Mouse (Mus musculus) neural tube, embryonic 14.5 days (tissue): ENCODE data around the gene Egfl6. TPM values are rescaled to one million over a fixed set of nuclear protein-coding genes. Genes with fewer than 3 reads are reported as not detected.
A peak's percentile ranks its signal among the peaks of the same experiment; 100 is the strongest.

Experiments used
- ATAC-seq: fragments of 200-750 bp; cut with Nextera tagmentation; 2 replicates; pipeline ENCODE4 v1.8.0; 2017; ENCODE audit warnings: low read depth, mild to moderate bottlenecking, moderate TSS enrichment, moderate library complexity
- H3K27ac ChIP-seq: fragments of 300-500 bp; sonication (generic); 2 replicates; pipeline ENCODE4 v1.5.1; 2014; ENCODE audit warnings: low read depth, mild to moderate bottlenecking, control low read depth, low read length, moderate library complexity, mixed read lengths
- H3K27me3 ChIP-seq: fragments of 300-500 bp; sonication (generic); 2 replicates; pipeline ENCODE4 v1.6.1; 2014; ENCODE audit warnings: low read length; ENCODE audit not compliant: control insufficient read depth, insufficient read depth
- H3K36me3 ChIP-seq: fragments of 300-500 bp; sonication (generic); 2 replicates; pipeline ENCODE4 v1.6.1; 2014; ENCODE audit warnings: low read length, mixed read lengths; ENCODE audit not compliant: control insufficient read depth, insufficient read depth
- H3K4me1 ChIP-seq: fragments of 300-500 bp; sonication (generic); 2 replicates; pipeline ENCODE4 v1.6.1; 2014; ENCODE audit warnings: low read length; ENCODE audit not compliant: control insufficient read depth, insufficient read depth
- H3K4me2 ChIP-seq: fragments of 300-500 bp; sonication (generic); 2 replicates; pipeline ENCODE4 v1.6.1; 2014; ENCODE audit warnings: mild to moderate bottlenecking, low read depth, low read length, control low read depth
- H3K4me3 ChIP-seq: fragments of 300-500 bp; sonication (generic); 2 replicates; pipeline ENCODE4 v1.5.1; 2014; ENCODE audit warnings: low read depth, low read length, control low read depth, mixed read lengths
- H3K9ac ChIP-seq: fragments of 300-500 bp; sonication (generic); replicated peaks from 2 replicates; pipeline ENCODE4 v1.6.1; 2014; ENCODE audit warnings: low read depth, mild to moderate bottlenecking, control low read depth, low read length, mixed read lengths
- H3K9me3 ChIP-seq: fragments of 300-500 bp; sonication (generic); 2 replicates; pipeline ENCODE4 v1.6.1; 2016; ENCODE audit warnings: low read length; ENCODE audit not compliant: control insufficient read depth
- WGBS: fragments of 180-500 bp; shearing (Covaris S2); extraction: QIAGEN DNeasy Blood & Tissue Kit; methylation state at CpG from one replicate; pipeline ENCODE4 v1.1.7; 2014; 5-methylcytosine and 5-hydroxymethylcytosine counted together
- polyA plus RNA-seq: library from polyadenylated mRNA; unstranded; fragments of >200 nt; fragmentation: Nextera tagmentation; extraction: Ambion mirVana; gene quantifications from 2 replicates; pipeline ENCODE4 v1.2.1, GENCODE M21; 2014

The Egfl6 gene
- polyA plus RNA-seq, 1 experiment from 2014 or later: 5.3 TPM

GRCm38 (mm10) chrX:166509761-166510738 lies 75.5 kb downstream of the Egfl6 start:
- peak; percentile 99 for ATAC-seq
- no peaks in the 10 kb centered on the region for H3K27me3 ChIP-seq
- peak overlapping the region; percentile 48 for H3K4me3 ChIP-seq
- no peaks in the 10 kb centered on the region for H3K36me3 ChIP-seq
- peak overlapping the region; percentile 98 for H3K27ac ChIP-seq
- no peaks in the 10 kb centered on the region for H3K9me3 ChIP-seq
- H3K4me2 ChIP-seq: peak overlapping the region; percentile 48
- 14% methylated on average over 61 of the region's 65 CpGs for whole genome bisulfite sequencing
- peaks cover 4% of the 10 kb centered on the region; the same call in 1 of the 2 replicates for H3K4me1 ChIP-seq
- peak overlapping the region; percentile 69 for H3K9ac ChIP-seq

- no peak overlapping the region for H3K4me3 ChIP-seq
- ATAC-seq: no peak
- 85% methylated on average over 2 of the region's 2 CpGs for WGBS
These were observed 81.1 kb downstream of the Egfl6 start for GRCm38 (mm10) chrX:166504421-166504820.

GRCm38 (mm10) chrX:166499496-166500190 lies 85.9 kb downstream of the Egfl6 start:
- H3K4me1 ChIP-seq: no peaks in the 10 kb centered on the region
- no peaks in the 10 kb centered on the region for H3K27me3 ChIP-seq
- ATAC-seq: no peak
- no peak overlapping the region for H3K4me3 ChIP-seq
- H3K36me3 ChIP-seq: no peaks in the 10 kb centered on the region
- WGBS: 72% methylated on average over 1 of the region's 1 CpGs
- H3K9me3 ChIP-seq: no peaks in the 10 kb centered on the region
- no peak overlapping the region for H3K27ac ChIP-seq
- H3K9ac ChIP-seq: no peak overlapping the region
- H3K4me2 ChIP-seq: no peak overlapping the region

More at GRCm38 (mm10) chrX:166504421-166504820, 81.1 kb downstream of the Egfl6 start:
- no peaks in the 10 kb centered on the region for H3K9me3 ChIP-seq
- no peak overlapping the region for H3K9ac ChIP-seq
- H3K4me1 ChIP-seq: peaks cover 4% of the 10 kb centered on the region; the same call in 1 of the 2 replicates
- no peak overlapping the region for H3K4me2 ChIP-seq
- H3K27ac ChIP-seq: no peak overlapping the region
- H3K36me3 ChIP-seq: no peaks in the 10 kb centered on the region
- H3K27me3 ChIP-seq: no peaks in the 10 kb centered on the region

GRCm38 (mm10) chrX:166497771-166498170 lies 87.7 kb downstream of the Egfl6 start:
- no peak overlapping the region for H3K4me3 ChIP-seq
- H3K4me1 ChIP-seq: no peaks in the 10 kb centered on the region
- H3K27ac ChIP-seq: no peak overlapping the region
- 37% methylated on average over 4 of the region's 4 CpGs for WGBS
- peak; percentile 51; the same call in 1 of the 2 replicates for ATAC-seq
- no peaks in the 10 kb centered on the region for H3K9me3 ChIP-seq
- no peak overlapping the region for H3K4me2 ChIP-seq
- no peaks in the 10 kb centered on the region for H3K36me3 ChIP-seq
- no peak overlapping the region for H3K9ac ChIP-seq
- H3K27me3 ChIP-seq: no peaks in the 10 kb centered on the region

- no peak overlapping the region for H3K9ac ChIP-seq
- no peak overlapping the region for H3K4me3 ChIP-seq
- ATAC-seq: no peak
- WGBS: 94% methylated on average over 2 of the region's 2 CpGs
- H3K4me2 ChIP-seq: no peak overlapping the region
- H3K9me3 ChIP-seq: no peaks in the 10 kb centered on the region
- H3K27me3 ChIP-seq: no peaks in the 10 kb centered on the region
- H3K4me1 ChIP-seq: no peaks in the 10 kb centered on the region
- H3K27ac ChIP-seq: no peak overlapping the region
- H3K36me3 ChIP-seq: no peaks in the 10 kb centered on the region
These were observed 90.5 kb downstream of the Egfl6 start for GRCm38 (mm10) chrX:166495052-166495451.

GRCm38 (mm10) chrX:166479365-166479983 lies 106.0 kb downstream of the Egfl6 start, which contains the start of gene Rab9:
Gene Rab9 (minus strand): TSS chrX:166479867.
- Histone ChIP-seq H3K27ac (peak within 1 kb of the TSS; percentile 66), H3K27me3 (no peaks in the 10 kb centered on the region), H3K4me3 (peak within 1 kb of the TSS; percentile 58), H3K4me2 (peak within 1 kb of the TSS; percentile 61), H3K4me1 (no peaks in the 10 kb centered on the region; the same call in 1 of the 2 replicates), H3K36me3 (no peaks in the 10 kb centered on the region), H3K9ac (peak within 1 kb of the TSS; percentile 59), H3K9me3 (no peaks in the 10 kb centered on the region)
- ATAC-seq: peak; percentile 98
- WGBS: 16% methylated on average over 40 of the region's 41 CpGs

GRCm38 (mm10) chrX:166478631-166479364 lies 106.7 kb downstream of the Egfl6 start:
- no peaks in the 10 kb centered on the region for H3K36me3 ChIP-seq
- peak overlapping the region; percentile 61 for H3K4me2 ChIP-seq
- H3K4me1 ChIP-seq: no peaks in the 10 kb centered on the region; the same call in 1 of the 2 replicates
- H3K27me3 ChIP-seq: no peaks in the 10 kb centered on the region
- H3K27ac ChIP-seq: no peak overlapping the region; the same call in 1 of the 2 replicates
- H3K9ac ChIP-seq: peak overlapping the region; percentile 59
- ATAC-seq: peak; percentile 57
- 17% methylated on average over 28 of the region's 28 CpGs for WGBS
- peak overlapping the region; percentile 58 for H3K4me3 ChIP-seq
- H3K9me3 ChIP-seq: no peaks in the 10 kb centered on the region

GRCm38 (mm10) chrX:166477393-166477792 lies 108.1 kb downstream of the Egfl6 start:
- Histone ChIP-seq H3K9me3 (no peaks in the 10 kb centered on the region), H3K9ac (no peak overlapping the region)
- 79% methylated on average over 6 of the region's 6 CpGs for WGBS

More at GRCm38 (mm10) chrX:166477393-166477792, 108.1 kb downstream of the Egfl6 start:
- Histone ChIP-seq H3K36me3 (no peaks in the 10 kb centered on the region), H3K4me2 (peak overlapping the region; percentile 61; the same call in 1 of the 2 replicates), H3K4me3 (no peak overlapping the region), H3K4me1 (no peaks in the 10 kb centered on the region; the same call in 1 of the 2 replicates), H3K27me3 (no peaks in the 10 kb centered on the region), H3K27ac (no peak overlapping the region)
- no peak for ATAC-seq
